Mouse (Mus musculus): ENCODE measurements around the gene Miox. TPM values are rescaled to one million over a fixed set of nuclear protein-coding genes. Genes with fewer than 3 reads are reported as not detected.
A peak's percentile ranks its signal among the peaks of the same experiment; 100 is the strongest.

The Miox gene
- total RNA-seq, 2 experiments from 2014 or later: not detected

- DNase-seq (ENCODE audit: low spot score in 2 of 2): no peak
Observed at GRCm38 (mm10) chr15:89363051-89363450, 28.9 kb downstream of the Miox start.

GRCm38 (mm10) chr15:89365141-89365551 is 30.9 kb downstream of the Miox start:
- no peak for DNase-seq (ENCODE audit: low spot score in 2 of 2)

DNA sequence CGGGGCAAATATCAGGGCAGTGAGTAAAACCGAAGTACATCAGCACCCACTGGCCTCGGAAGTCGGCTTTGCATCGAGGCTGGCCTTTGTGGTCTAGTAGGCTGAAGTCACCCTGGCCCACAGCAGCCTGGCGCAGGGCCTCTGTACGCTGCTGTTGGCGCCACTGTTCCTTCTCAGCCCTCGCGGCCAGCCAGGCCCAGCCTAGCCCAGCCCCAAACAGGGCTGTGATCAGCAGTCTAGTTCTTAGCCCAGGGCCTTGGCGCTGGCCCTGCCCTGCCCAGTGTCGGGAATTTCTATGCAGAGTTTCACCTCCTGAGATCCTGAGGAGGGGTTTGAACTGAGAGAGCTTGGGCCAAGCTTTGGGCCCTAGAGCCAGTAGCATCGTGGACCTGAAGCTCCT is 37.9 kb downstream of the Miox start:
- DNase-seq (ENCODE audit: low spot score in 2 of 2): no peak

DNA sequence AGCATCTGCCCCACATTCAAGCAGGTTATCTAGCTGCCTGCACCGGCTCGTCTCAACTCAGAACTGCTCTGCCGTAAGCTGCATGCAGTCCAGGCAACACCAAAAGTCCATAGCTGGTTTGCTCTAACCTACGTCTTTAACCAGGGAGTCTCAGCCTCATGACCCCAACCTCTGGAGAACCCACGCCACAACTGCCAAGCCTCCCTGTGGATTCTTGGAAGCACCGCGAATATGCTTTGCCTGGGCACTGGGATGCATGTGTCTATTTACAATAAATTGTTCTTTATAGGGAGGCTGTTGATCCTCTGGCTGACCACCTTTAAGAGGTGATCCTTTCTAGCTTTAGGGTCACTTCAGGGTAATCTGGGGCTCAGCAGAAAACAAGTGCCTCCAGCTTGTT is 38.3 kb downstream of the Miox start:
- no peak for DNase-seq (ENCODE audit: low spot score in 2 of 2)

GRCm38 (mm10) chr15:89373027-89373761 is 39.0 kb downstream of the Miox start:
- DNase-seq (ENCODE audit: low spot score in 2 of 2): peak; percentile 76 to 86

- DNase-seq (ENCODE audit: low spot score in 2 of 2): peak; percentile 93 to 95
Observed at GRCm38 (mm10) chr15:89373762-89374248, 39.6 kb downstream of the Miox start, which contains the start of gene Sco2. Gene Sco2, minus strand, starts transcription at chr15:89373846.

GRCm38 (mm10) chr15:89374340-89374739 is 40.1 kb downstream of the Miox start:
- no peak for DNase-seq (ENCODE audit: low spot score in 2 of 2)

DNA sequence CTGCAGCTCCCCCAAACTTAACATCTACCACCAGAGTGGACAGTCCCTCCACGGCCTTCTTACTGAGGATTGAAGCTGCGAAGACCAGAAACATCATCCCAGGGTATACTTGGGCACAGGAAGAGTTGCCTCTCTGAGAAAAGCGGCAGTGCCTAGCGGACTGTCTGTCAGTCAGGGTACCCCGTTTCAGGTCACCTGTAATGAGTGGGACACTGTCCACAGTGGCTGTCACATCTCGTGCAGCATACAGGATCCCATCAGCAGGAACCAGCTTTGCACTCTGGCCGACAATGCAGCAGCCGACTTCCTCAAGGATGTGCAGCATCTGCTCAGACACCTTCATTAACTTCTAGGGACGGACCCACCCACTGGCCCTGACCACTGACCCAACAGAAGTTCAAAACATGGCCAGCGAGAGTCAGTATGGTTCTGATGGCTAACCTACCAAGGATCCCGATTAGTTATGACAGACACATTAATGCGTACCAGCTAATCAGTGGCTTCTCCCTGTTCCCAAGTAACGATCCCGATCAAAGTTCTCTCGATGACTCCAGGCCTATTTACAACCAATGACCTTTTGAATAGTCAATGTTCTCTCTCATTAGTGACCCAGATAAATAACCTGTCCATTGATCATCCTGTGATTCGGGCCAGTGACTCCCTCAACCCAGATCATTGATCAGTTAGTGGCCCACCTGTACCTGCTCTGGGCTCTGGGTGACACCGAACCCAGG is 40.8 kb downstream of the Miox start:
- DNase-seq (ENCODE audit: low spot score in 2 of 2): no peak

GRCm38 (mm10) chr15:89376040-89376439 is 41.8 kb downstream of the Miox start:
- no peak for DNase-seq (ENCODE audit: low spot score in 2 of 2)

DNA sequence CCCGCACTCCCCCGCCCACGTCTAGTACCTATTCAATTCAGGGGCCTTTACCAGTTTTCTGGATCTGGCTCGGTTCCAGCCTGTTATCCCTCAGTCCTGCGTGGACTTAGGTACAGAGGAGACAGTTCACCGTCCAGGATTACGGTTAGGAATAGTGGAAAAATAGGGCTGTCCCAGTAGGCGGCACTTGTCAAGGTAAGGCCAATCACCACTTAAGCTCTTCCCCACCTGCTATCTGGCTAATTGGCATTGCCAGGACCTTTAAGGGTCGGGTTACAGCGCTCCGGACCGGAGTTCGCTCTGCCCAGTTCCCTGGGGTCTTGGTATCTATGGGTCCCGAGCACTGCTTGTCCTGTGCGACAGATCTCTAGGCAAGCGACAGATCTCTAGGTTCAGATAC is 42.8 kb downstream of the Miox start, which contains the start of gene Tymp:
TSS of gene Tymp (minus strand) at position 83 of the 400 bp plus-strand sequence.
- DNase-seq (ENCODE audit: low spot score in 2 of 2): no peak

GRCm38 (mm10) chr15:89377362-89377761 is 43.2 kb downstream of the Miox start:
- no peak for DNase-seq (ENCODE audit: low spot score in 2 of 2)

DNA sequence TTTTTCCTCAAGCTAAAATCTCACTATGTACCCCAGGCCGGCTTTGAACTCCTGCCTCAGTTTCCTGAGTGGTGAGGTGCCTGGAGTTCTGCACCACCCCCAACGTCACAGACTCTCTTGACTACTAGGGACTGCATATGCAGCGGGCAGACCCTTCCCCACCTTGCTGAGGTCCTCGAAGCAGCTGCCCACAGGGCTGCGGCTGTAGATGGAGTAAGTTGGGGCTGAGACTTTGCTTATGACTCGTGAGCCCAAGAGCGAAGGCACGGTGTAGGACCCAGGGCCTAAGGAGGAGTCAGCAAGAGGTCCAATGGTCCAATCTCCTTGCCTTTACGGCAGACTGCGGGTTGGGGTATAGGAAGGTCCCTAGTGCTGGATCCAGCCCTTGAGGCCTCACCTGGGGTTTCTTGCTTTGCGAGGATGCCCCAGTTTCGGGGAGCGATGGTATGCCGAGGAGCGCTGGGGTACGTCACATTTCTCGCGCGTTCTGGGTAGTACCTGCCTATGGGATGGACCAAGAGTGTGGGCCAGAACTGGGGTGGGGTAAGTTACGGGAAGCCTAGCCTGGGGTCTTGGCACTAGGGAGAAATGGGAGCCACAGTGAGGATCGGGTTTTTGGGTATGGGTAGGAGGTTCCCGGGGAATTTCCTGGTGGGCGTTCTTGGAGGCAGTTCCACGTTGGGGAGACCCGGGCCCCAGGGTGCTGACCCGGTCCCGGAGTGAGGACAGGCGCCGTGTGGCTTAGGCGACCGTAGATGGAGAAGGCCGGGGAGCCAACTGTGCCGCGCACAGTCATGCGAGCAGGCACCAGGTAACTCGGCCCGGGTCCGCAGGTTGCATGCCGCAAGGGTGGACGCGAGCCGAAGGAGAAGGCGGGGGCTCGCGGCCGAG is 44.0 kb downstream of the Miox start:
- no peak for DNase-seq (ENCODE audit: low spot score in 2 of 2)

- DNase-seq (ENCODE audit: low spot score in 2 of 2): no peak
Observed at GRCm38 (mm10) chr15:89378831-89379401, 44.7 kb downstream of the Miox start, which contains the start of gene Odf3b. Gene Odf3b, minus strand, starts transcription at chr15:89379282.

- DNase-seq (ENCODE audit: low spot score in 2 of 2): no peak
Observed at GRCm38 (mm10) chr15:89379429-89379828, 45.2 kb downstream of the Miox start.

DNA sequence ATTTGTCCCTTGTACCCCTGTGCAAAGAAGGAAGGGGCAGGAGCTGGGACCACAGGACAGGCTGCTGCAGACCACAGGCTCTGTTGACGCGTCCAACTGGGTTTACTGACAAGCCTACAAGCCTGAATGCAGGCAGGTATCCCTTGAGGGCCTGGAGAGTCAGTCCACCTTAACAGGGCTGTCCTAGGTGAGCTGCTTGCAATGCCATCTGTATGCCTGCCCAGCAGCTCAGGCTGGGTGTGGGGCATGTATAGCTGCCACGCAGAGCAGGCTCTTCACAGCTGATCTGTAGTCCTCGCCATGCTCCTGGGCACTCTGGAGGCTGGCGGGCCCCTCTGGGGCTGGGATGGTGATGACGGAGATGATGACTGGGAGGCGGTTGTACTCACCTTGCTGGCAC is 50.4 kb downstream of the Miox start, which contains the start of gene Klhdc7b:
TSS of gene Klhdc7b (plus strand) at position 301 of the 400 bp plus-strand sequence.
- DNase-seq (ENCODE audit: low spot score in 2 of 2): no peak

Small RNAs within 50 kb of the gene (microRNA-seq; reads per million reads assigned to microRNA genes)
- not detected for gene Mir6959

Other genes with a start within 250 kb of the Miox start
- gene Selenoo, start 245.3 kb upstream of the Miox start, total RNA-seq (2021): 10 to 100 TPM; 10.5 to 12.4 TPM
- 10 to 100 TPM; 13.5 to 16.6 TPM for gene Tubgcp6, start 211.3 kb upstream of the Miox start, total RNA-seq (2021)
- 10 to 100 TPM; 11.2 to 11.8 TPM for gene Hdac10, start 205.7 kb upstream of the Miox start, total RNA-seq (2021)
- gene Mapk12, start 193.7 kb upstream of the Miox start, total RNA-seq (2021): 10 to 100 TPM; 54.4 to 57.3 TPM
- 1 to 10 TPM; 3.4 to 4.1 TPM for gene Mapk11, start 184.8 kb upstream of the Miox start, total RNA-seq (2021)
- gene Plxnb2, start 153.6 kb upstream of the Miox start, total RNA-seq (2021): 10 to 100 TPM; 81.0 to 84.7 TPM
- 1 to 10 TPM; 7.9 to 9.0 TPM for gene Dennd6b, start 137.9 kb upstream of the Miox start, total RNA-seq (2021)
- gene Ppp6r2, start 122.8 kb upstream of the Miox start, total RNA-seq (2021): 10 to 100 TPM; 64.2 to 70.0 TPM
- 10 to 100 TPM; 69.4 to 73.9 TPM for gene Sbf1, start 19.1 kb upstream of the Miox start, total RNA-seq (2021)
- not detected for gene Adm2, start 11.7 kb upstream of the Miox start, total RNA-seq (2021)
- 10 to 100 TPM; 45.7 to 47.7 TPM for gene Lmf2, start 21.3 kb downstream of the Miox start, total RNA-seq (2021)
- gene Ncaph2, start 21.3 kb downstream of the Miox start, total RNA-seq (2021): 10 to 100 TPM; 83.5 to 87.3 TPM
- 10 to 100 TPM; 11.1 to 12.0 TPM for gene Sco2, start 39.4 kb downstream of the Miox start, total RNA-seq (2021)
- gene Tymp, start 42.6 kb downstream of the Miox start, total RNA-seq (2021): under 1 TPM; 0.26 to 0.32 TPM
- gene Odf3b, start 44.9 kb downstream of the Miox start, total RNA-seq (2021): under 1 TPM; 0.44 to 0.71 TPM
- not detected for gene Klhdc7b, start 50.5 kb downstream of the Miox start, total RNA-seq (2021)
- not detected for gene Syce3, start 76.1 kb downstream of the Miox start, total RNA-seq (2021)
- 100 to 1,000 TPM; 189 to 210 TPM for gene Cpt1b, start 91.5 kb downstream of the Miox start, total RNA-seq (2021)
- 1 to 10 TPM in 1 of 2 experiments, under 1 TPM in 1; 0.83 to 1.2 TPM for gene C730034F03Rik, start 95.2 kb downstream of the Miox start, total RNA-seq (2021)
- 1 to 10 TPM; 1.7 TPM for gene Gm44502, start 95.3 kb downstream of the Miox start, total RNA-seq (2021)
- gene Chkb, start 95.5 kb downstream of the Miox start, total RNA-seq (2021): 10 to 100 TPM; 35.8 to 51.0 TPM
- under 1 TPM; 0.31 to 0.32 TPM for gene Mapk8ip2, start 119.5 kb downstream of the Miox start, total RNA-seq (2021)
- 10 to 100 TPM; 13.6 to 15.2 TPM for gene Arsa, start 143.0 kb downstream of the Miox start, total RNA-seq (2021)
- gene Shank3, start 165.2 kb downstream of the Miox start, total RNA-seq (2021): 10 to 100 TPM; 30.4 to 35.7 TPM
- under 1 TPM; 0.49 to 0.54 TPM for gene Acr, start 233.9 kb downstream of the Miox start, total RNA-seq (2021)

Data from gastrocnemius, postnatal 4 days (tissue).